Mouse (Mus musculus): Measurements from ENCODE around the gene Ewsr1.

- TF ChIP-seq CTCF (IDR thresholded peaks at IDR 0.05; ENCODE audit: control insufficient read depth, insufficient read depth, insufficient read length), result no peak
- TF ChIP-seq FOSL1 (IDR thresholded peaks at IDR 0.05; ENCODE audit: insufficient read depth, low read length, poor library complexity, severe bottlenecking), result no peak
- no peak for TF ChIP-seq USF1 (IDR thresholded peaks at IDR 0.05; ENCODE audit: low read depth)
- no peak for TF ChIP-seq MAX (IDR thresholded peaks at IDR 0.05)
- no peak for TF ChIP-seq MYOG (IDR thresholded peaks at IDR 0.05; ENCODE audit: control insufficient read depth, extremely low read depth, insufficient read length)
Measured at GRCm38 (mm10) chr11:5059230-5059629, 39.8 kb downstream of the Ewsr1 start.

All from C2C12 (cell line).